Mouse (Mus musculus): Measurements from ENCODE around the gene Scyl3. TPM values are rescaled to one million over a fixed set of nuclear protein-coding genes. Genes with fewer than 3 reads are reported as not detected.

The Scyl3 gene
- polyA plus RNA-seq, 1 experiment from 2014 or later: 21.6 TPM

- ATAC-seq (no peak), DNase-seq (ENCODE audit: low read depth, low spot score) (no peak)
- TF ChIP-seq CTCF (IDR thresholded peaks at IDR 0.05): peak; percentile 69
- in situ Hi-C loops (cut with MboI; ENCODE audit: low pct_unique_long_range_greater_than_20kb): loop anchor here (5.0 to 25.0 kb wide), 2 partner anchors 818 to 1023 kb away; partner anchors contain the start of gene Fmo2
- POLR2A ChIA-PET: interaction anchor here (0.6 kb wide), 1 partner anchor 230 kb away, joined by 3 read pairs; no protein-coding TSS in a partner anchor
- no peaks in the 10 kb centered on the region for H3K27me3 ChIP-seq
- CTCF ChIA-PET: interaction anchor here (0.8 to 1.6 kb wide), 13 partner anchors 10 to 764 kb away, joined by 3 to 15 read pairs (median 3); no protein-coding TSS in a partner anchor
Observed at GRCm38 (mm10) chr1:163910343-163910742, 18.6 kb upstream of the Scyl3 start.

GRCm38 (mm10) chr1:163910785-163911184 is 18.1 kb upstream of the Scyl3 start:
- no peak for TF ChIP-seq CTCF (IDR thresholded peaks at IDR 0.05)
- DNase-seq (ENCODE audit: low read depth, low spot score) (no peak), ATAC-seq (no peak)
- POLR2A ChIA-PET: interaction anchor here (0.6 kb wide), 1 partner anchor 229 kb away, joined by 3 read pairs; no protein-coding TSS in a partner anchor
- CTCF ChIA-PET: interaction anchor here (0.9 to 1.6 kb wide), 11 partner anchors 9 to 761 kb away, joined by 3 to 15 read pairs (median 3); no protein-coding TSS in a partner anchor
- no peaks in the 10 kb centered on the region for H3K27me3 ChIP-seq
- in situ Hi-C loops (cut with MboI; ENCODE audit: low pct_unique_long_range_greater_than_20kb): loop anchor here (5.0 to 25.0 kb wide), 2 partner anchors 818 to 1023 kb away; partner anchors contain the start of gene Fmo2

- CTCF ChIA-PET: no interaction called here
- in situ Hi-C loops (cut with MboI; ENCODE audit: low pct_unique_long_range_greater_than_20kb): loop anchor here (5.0 to 25.0 kb wide), 2 partner anchors 820 to 1025 kb away; partner anchors contain the start of gene Fmo2
- no peaks in the 10 kb centered on the region for H3K27me3 ChIP-seq
- DNase-seq (ENCODE audit: low read depth, low spot score): no peak
- TF ChIP-seq CTCF (IDR thresholded peaks at IDR 0.05): no peak
- POLR2A ChIA-PET: no interaction called here
- ATAC-seq: no peak
Observed at GRCm38 (mm10) chr1:163911981-163912380, 16.9 kb upstream of the Scyl3 start.

- in situ Hi-C loops (cut with MboI; ENCODE audit: low pct_unique_long_range_greater_than_20kb): loop anchor here (25.0 kb wide), 1 partner anchor 1030 kb away; the partner anchor contains the start of gene Fmo2
- DNase-seq (ENCODE audit: low read depth, low spot score) (no peak), ATAC-seq (no peak)
- CTCF ChIA-PET: no interaction called here
- POLR2A ChIA-PET: no interaction called here
- no peak for TF ChIP-seq CTCF (IDR thresholded peaks at IDR 0.05)
- H3K27me3 ChIP-seq: no peaks in the 10 kb centered on the region
Observed at GRCm38 (mm10) chr1:163917349-163918160, 11.3 kb upstream of the Scyl3 start.

GRCm38 (mm10) chr1:163924093-163924492 is 4.8 kb upstream of the Scyl3 start:
- no peaks in the 10 kb centered on the region for H3K27me3 ChIP-seq
- ATAC-seq: no peak
- ChIA-PET POLR2A (no interaction called here), CTCF (no interaction called here)
- TF ChIP-seq CTCF (IDR thresholded peaks at IDR 0.05): no peak
- no peak for DNase-seq (ENCODE audit: low read depth, low spot score)
- in situ Hi-C loops (cut with MboI; ENCODE audit: low pct_unique_long_range_greater_than_20kb): loop anchor here (25.0 kb wide), 1 partner anchor 1037 kb away; the partner anchor contains the start of gene Fmo2

- peak; percentile 60 for DNase-seq (ENCODE audit: low read depth, low spot score)
- H3K27me3 ChIP-seq: no peaks in the 10 kb centered on the region
- in situ Hi-C loops (cut with MboI; ENCODE audit: low pct_unique_long_range_greater_than_20kb): no loop called here
- peak; percentile 68 for ATAC-seq
- TF ChIP-seq CTCF (IDR thresholded peaks at IDR 0.05): no peak
- POLR2A ChIA-PET: no interaction called here
- CTCF ChIA-PET: no interaction called here
Observed at GRCm38 (mm10) chr1:163929636-163930457, 947 bp downstream of the Scyl3 start.

- no peak for TF ChIP-seq CTCF (IDR thresholded peaks at IDR 0.05)
- no peaks in the 10 kb centered on the region for H3K27me3 ChIP-seq
- in situ Hi-C loops (cut with MboI; ENCODE audit: low pct_unique_long_range_greater_than_20kb): no loop called here
- DNase-seq (ENCODE audit: low read depth, low spot score) (no peak), ATAC-seq (peak; percentile 19)
- ChIA-PET POLR2A (no interaction called here), CTCF (no interaction called here)
Observed at GRCm38 (mm10) chr1:163930458-163930794, 1.5 kb downstream of the Scyl3 start.

GRCm38 (mm10) chr1:163931801-163932200 is 2.9 kb downstream of the Scyl3 start:
- in situ Hi-C loops (cut with MboI; ENCODE audit: low pct_unique_long_range_greater_than_20kb): no loop called here
- H3K27me3 ChIP-seq: no peaks in the 10 kb centered on the region
- DNase-seq (ENCODE audit: low read depth, low spot score) (no peak), ATAC-seq (no peak)
- ChIA-PET CTCF (interaction anchor here (1.8 kb wide), 1 partner anchor 15 kb away, joined by 4 read pairs; no protein-coding TSS in a partner anchor), POLR2A (no interaction called here)
- no peak for TF ChIP-seq CTCF (IDR thresholded peaks at IDR 0.05)

GRCm38 (mm10) chr1:163934591-163934990 is 5.7 kb downstream of the Scyl3 start:
- POLR2A ChIA-PET: no interaction called here
- no peak for ATAC-seq
- DNase-seq (ENCODE audit: low read depth, low spot score): no peak
- in situ Hi-C loops (cut with MboI; ENCODE audit: low pct_unique_long_range_greater_than_20kb): no loop called here
- CTCF ChIA-PET: no interaction called here
- no peaks in the 10 kb centered on the region for H3K27me3 ChIP-seq
- TF ChIP-seq CTCF (IDR thresholded peaks at IDR 0.05): no peak

GRCm38 (mm10) chr1:163942056-163942455 is 13.2 kb downstream of the Scyl3 start:
- DNase-seq (ENCODE audit: low read depth, low spot score) (no peak), ATAC-seq (no peak)
- H3K27me3 ChIP-seq: no peaks in the 10 kb centered on the region
- no peak for TF ChIP-seq CTCF (IDR thresholded peaks at IDR 0.05)
- in situ Hi-C loops (cut with MboI; ENCODE audit: low pct_unique_long_range_greater_than_20kb): no loop called here
- CTCF ChIA-PET: no interaction called here
- POLR2A ChIA-PET: no interaction called here

Measured in Patski (cell line).